Mouse (Mus musculus): ENCODE results near the gene Gbe1. TPM values are rescaled to one million over a fixed set of nuclear protein-coding genes. Genes with fewer than 3 reads are reported as not detected.

The Gbe1 gene
- polyA plus RNA-seq, 1 experiment from 2014 or later, result 26.1 TPM

DNA sequence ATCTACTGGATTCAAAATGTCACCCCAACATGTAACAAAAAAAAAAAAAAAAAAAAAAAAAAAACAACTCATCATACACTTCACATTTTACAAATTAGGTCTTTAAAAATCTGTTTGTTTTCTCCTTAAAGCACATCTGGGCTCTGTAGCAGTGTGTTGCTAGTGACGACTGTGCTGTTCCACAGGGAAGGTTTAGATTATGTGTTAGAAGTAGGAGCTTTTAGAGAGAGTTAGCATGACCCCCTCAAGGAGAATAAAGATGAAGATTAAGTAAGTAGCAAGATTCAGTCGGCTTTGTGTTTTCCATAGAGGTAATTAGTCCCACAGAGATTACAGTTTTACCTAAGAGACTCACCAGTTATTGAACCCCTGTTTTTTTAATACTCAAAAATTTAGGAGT is 16.3 kb downstream of the Gbe1 start:
- no peak overlapping the region for H3K4me2 ChIP-seq (replicated peaks; ENCODE audit: low read depth)
- TF ChIP-seq CTCF (IDR thresholded peaks at IDR 0.05; ENCODE audit: low read depth), result no peak
- no peak overlapping the region for H3K9ac ChIP-seq (ENCODE audit: low read depth, low read length)
- H3K36me3 ChIP-seq (ENCODE audit: control insufficient read depth, insufficient read depth), result no peaks in the 10 kb centered on the region
- no peaks in the 10 kb centered on the region for H3K27me3 ChIP-seq (replicated peaks; ENCODE audit: control insufficient read depth, insufficient read depth, low read length)
- no peaks in the 10 kb centered on the region for H3K9me3 ChIP-seq (ENCODE audit: control insufficient read depth)
- peaks cover 9% of the 10 kb centered on the region; the same call in 1 of the 2 replicates for H3K4me1 ChIP-seq (replicated peaks; ENCODE audit: control insufficient read depth, insufficient read depth, low read length)
- 64% methylated on average over 2 of the region's 2 CpGs for WGBS
- no peak overlapping the region for H3K27ac ChIP-seq (ENCODE audit: low read depth, low read length)
- no peak overlapping the region for H3K4me3 ChIP-seq (ENCODE audit: low read depth, low read length)
- no peak for ATAC-seq

- peaks cover 9% of the 10 kb centered on the region; the same call in 1 of the 2 replicates for H3K4me1 ChIP-seq (replicated peaks; ENCODE audit: control insufficient read depth, insufficient read depth, low read length)
- H3K9me3 ChIP-seq (ENCODE audit: control insufficient read depth), result no peaks in the 10 kb centered on the region
- no peak overlapping the region for H3K4me3 ChIP-seq (ENCODE audit: low read depth, low read length)
- no peaks in the 10 kb centered on the region for H3K27me3 ChIP-seq (replicated peaks; ENCODE audit: control insufficient read depth, insufficient read depth, low read length)
- no peak overlapping the region for H3K27ac ChIP-seq (ENCODE audit: low read depth, low read length)
- TF ChIP-seq CTCF (IDR thresholded peaks at IDR 0.05; ENCODE audit: low read depth), result no peak
- 0 out of 2 replicates have a peak, but pooled peaks have one; percentile 20 for ATAC-seq
- H3K4me2 ChIP-seq (replicated peaks; ENCODE audit: low read depth), result no peak overlapping the region
- H3K9ac ChIP-seq (ENCODE audit: low read depth, low read length), result no peak overlapping the region
- 83% methylated on average over 10 of the region's 10 CpGs for WGBS
- H3K36me3 ChIP-seq (ENCODE audit: control insufficient read depth, insufficient read depth), result no peaks in the 10 kb centered on the region
Measured at GRCm38 (mm10) chr16:70330626-70331275, 17.0 kb downstream of the Gbe1 start.

DNA sequence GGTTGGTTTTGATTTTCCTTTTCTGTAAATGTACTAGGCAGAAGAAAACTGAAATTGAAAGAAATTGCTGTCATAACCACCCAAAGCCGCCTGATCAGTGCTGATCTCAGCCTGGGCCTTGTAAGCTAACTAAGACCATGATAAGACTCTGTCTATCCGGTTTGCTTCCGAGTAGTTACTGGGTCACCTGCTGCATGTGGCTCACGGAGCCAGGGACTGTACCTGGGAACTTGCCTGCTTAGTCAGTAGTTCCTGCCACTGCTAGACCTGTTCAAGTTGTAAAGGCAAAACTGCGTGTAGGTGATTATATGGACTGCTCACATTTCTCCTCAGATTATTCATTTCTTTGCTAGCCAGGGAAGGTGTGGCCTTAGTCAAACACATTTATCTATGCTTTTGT is 21.1 kb downstream of the Gbe1 start:
- no peaks in the 10 kb centered on the region for H3K9me3 ChIP-seq (ENCODE audit: control insufficient read depth)
- WGBS, result 75% methylated on average over 5 of the region's 5 CpGs
- peak; percentile 88 for ATAC-seq
- H3K9ac ChIP-seq (ENCODE audit: low read depth, low read length), result no peak overlapping the region
- no peak overlapping the region for H3K4me2 ChIP-seq (replicated peaks; ENCODE audit: low read depth)
- peak overlapping the region; percentile 46; the same call in 1 of the 2 replicates for H3K27ac ChIP-seq (ENCODE audit: low read depth, low read length)
- H3K4me1 ChIP-seq (replicated peaks; ENCODE audit: control insufficient read depth, insufficient read depth, low read length), result no peaks in the 10 kb centered on the region
- H3K27me3 ChIP-seq (replicated peaks; ENCODE audit: control insufficient read depth, insufficient read depth, low read length), result no peaks in the 10 kb centered on the region
- H3K4me3 ChIP-seq (ENCODE audit: low read depth, low read length), result no peak overlapping the region
- H3K36me3 ChIP-seq (ENCODE audit: control insufficient read depth, insufficient read depth), result no peaks in the 10 kb centered on the region
- TF ChIP-seq CTCF (IDR thresholded peaks at IDR 0.05; ENCODE audit: low read depth), result no peak

DNA sequence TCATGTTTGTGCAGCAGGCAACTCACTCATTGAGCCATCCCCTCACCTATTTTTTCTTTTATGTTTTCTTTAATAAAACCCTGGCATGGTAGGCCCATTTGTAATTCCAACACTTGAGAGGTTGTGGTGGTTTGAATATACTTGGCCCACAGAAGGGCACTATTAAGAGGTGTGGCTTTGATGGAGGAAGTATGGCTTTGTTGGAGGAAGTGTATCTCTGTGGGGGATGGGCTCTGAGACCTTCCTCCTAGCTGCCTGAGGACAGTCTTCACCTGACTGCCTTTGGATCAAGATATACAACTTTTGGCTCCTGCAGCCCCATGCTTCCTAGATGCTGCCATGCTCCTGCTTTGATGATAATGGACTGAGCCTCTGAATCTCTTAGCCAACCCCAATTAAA is 21.7 kb downstream of the Gbe1 start:
- no peak for TF ChIP-seq CTCF (IDR thresholded peaks at IDR 0.05; ENCODE audit: low read depth)
- no peaks in the 10 kb centered on the region for H3K27me3 ChIP-seq (replicated peaks; ENCODE audit: control insufficient read depth, insufficient read depth, low read length)
- H3K4me2 ChIP-seq (replicated peaks; ENCODE audit: low read depth), result no peak overlapping the region
- H3K4me1 ChIP-seq (replicated peaks; ENCODE audit: control insufficient read depth, insufficient read depth, low read length), result no peaks in the 10 kb centered on the region
- no peak for ATAC-seq
- no peak overlapping the region for H3K9ac ChIP-seq (ENCODE audit: low read depth, low read length)
- H3K4me3 ChIP-seq (ENCODE audit: low read depth, low read length), result no peak overlapping the region
- H3K36me3 ChIP-seq (ENCODE audit: control insufficient read depth, insufficient read depth), result no peaks in the 10 kb centered on the region
- no peaks in the 10 kb centered on the region for H3K9me3 ChIP-seq (ENCODE audit: control insufficient read depth)
- H3K27ac ChIP-seq (ENCODE audit: low read depth, low read length), result no peak overlapping the region

DNA sequence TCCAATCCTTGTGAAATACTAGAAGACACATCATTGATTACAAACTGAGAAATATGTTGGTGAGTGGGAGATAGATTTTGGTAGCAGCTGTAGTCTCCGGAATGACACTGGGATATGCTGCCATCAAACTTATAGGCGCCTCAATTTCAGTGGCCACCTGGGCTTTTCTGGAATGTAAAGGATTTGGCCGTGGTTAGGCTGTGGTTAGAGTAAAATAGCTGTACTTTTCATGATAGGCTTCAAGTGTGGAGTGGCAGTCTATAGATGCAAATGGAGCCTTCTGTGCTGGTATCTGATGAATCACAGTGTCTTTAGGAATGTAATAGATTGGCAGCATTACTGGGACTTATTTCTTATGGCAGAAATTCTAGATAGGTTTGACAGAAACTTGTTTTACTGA is 23.9 kb downstream of the Gbe1 start:
- no peak overlapping the region for H3K9ac ChIP-seq (ENCODE audit: low read depth, low read length)
- H3K4me2 ChIP-seq (replicated peaks; ENCODE audit: low read depth), result no peak overlapping the region
- WGBS, result 91% methylated on average over 3 of the region's 3 CpGs
- H3K27ac ChIP-seq (ENCODE audit: low read depth, low read length), result no peak overlapping the region
- no peak overlapping the region for H3K4me3 ChIP-seq (ENCODE audit: low read depth, low read length)
- H3K36me3 ChIP-seq (ENCODE audit: control insufficient read depth, insufficient read depth), result no peaks in the 10 kb centered on the region
- no peak for ATAC-seq
- no peaks in the 10 kb centered on the region for H3K9me3 ChIP-seq (ENCODE audit: control insufficient read depth)
- no peak for TF ChIP-seq CTCF (IDR thresholded peaks at IDR 0.05; ENCODE audit: low read depth)
- H3K27me3 ChIP-seq (replicated peaks; ENCODE audit: control insufficient read depth, insufficient read depth, low read length), result no peaks in the 10 kb centered on the region
- no peaks in the 10 kb centered on the region for H3K4me1 ChIP-seq (replicated peaks; ENCODE audit: control insufficient read depth, insufficient read depth, low read length)

DNA sequence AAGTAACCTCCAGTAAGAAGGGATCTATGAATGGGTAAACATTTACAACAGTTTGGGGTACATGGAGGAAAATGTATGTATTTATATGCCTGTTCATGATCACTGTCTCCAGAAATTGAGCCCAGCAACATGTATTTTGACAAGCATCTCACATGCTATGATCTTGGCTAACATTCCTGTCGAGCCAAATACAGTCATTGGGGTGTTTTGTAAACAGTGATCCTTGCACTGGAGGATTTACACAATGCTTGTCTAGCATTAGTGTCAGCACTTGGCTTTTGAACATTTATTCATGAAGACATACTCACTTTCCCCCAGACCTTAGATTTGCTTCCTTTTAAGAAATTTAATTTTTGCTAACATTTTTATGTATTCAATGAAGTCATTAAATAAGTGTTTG is 30.7 kb downstream of the Gbe1 start:
- WGBS, result 51% methylated on average over 1 of the region's 1 CpGs
- no peak for ATAC-seq

More for the DNA sequence above, 30.7 kb downstream of the Gbe1 start:
- Histone ChIP-seq H3K4me2 (replicated peaks; ENCODE audit: low read depth) (no peak overlapping the region), H3K4me3 (ENCODE audit: low read depth, low read length) (no peak overlapping the region), H3K36me3 (ENCODE audit: control insufficient read depth, insufficient read depth) (no peaks in the 10 kb centered on the region), H3K9me3 (ENCODE audit: control insufficient read depth) (no peaks in the 10 kb centered on the region), H3K27ac (ENCODE audit: low read depth, low read length) (no peak overlapping the region), H3K27me3 (replicated peaks; ENCODE audit: control insufficient read depth, insufficient read depth, low read length) (no peaks in the 10 kb centered on the region), H3K9ac (ENCODE audit: low read depth, low read length) (no peak overlapping the region), H3K4me1 (replicated peaks; ENCODE audit: control insufficient read depth, insufficient read depth, low read length) (no peaks in the 10 kb centered on the region)
- no peak for TF ChIP-seq CTCF (IDR thresholded peaks at IDR 0.05; ENCODE audit: low read depth)
